ENCODE assay signal across 24 mouse cellular contexts in genomic region chr13:113377631-113378030, GRCm38 (mm10).
A peak's percentile ranks its signal among the peaks of the same experiment; 100 is the strongest.
DNase-seq lines count a peak whose midpoint lies in the region; ATAC-seq lines count a peak whose summit lies in the region.
"Had no signal": no experiment of that assay in that cellular context is flagged by ENCODE, and none has a peak within 500 bp of the region (broad histone marks: within the 10 kb centered on the region; RNA-seq: fewer than 3 reads in every experiment).

No protein-coding gene starts in this region.

- no peaks in the 10 kb centered on the region for H3K4me1 ChIP-seq in intestine, embryonic 14.5 days (replicated peaks; ENCODE audit: control insufficient read depth, insufficient read depth, low read length)
- H3K4me1 ChIP-seq in intestine, embryonic 16.5 days (ENCODE audit: control insufficient read depth, insufficient read depth, low read length) = no peaks in the 10 kb centered on the region
- H3K4me1 ChIP-seq in midbrain, embryonic 11.5 days (ENCODE audit: control insufficient read depth, insufficient read depth, low read length) = no peaks in the 10 kb centered on the region
- H3K4me1 ChIP-seq in midbrain, embryonic 13.5 days (replicated peaks) = no peaks in the 10 kb centered on the region
- H3K4me1 ChIP-seq: forebrain, embryonic 13.5 days; forebrain, embryonic 15.5 days had no signal

- peak; percentile 82 for DNase-seq in heart, adult 11 months
- no peak for DNase-seq in heart, postnatal 10 days
- DNase-seq in intestine, embryonic 14.5 days (ENCODE audit: low spot score) = peak; percentile 38
- DNase-seq in midbrain, embryonic 11.5 days (ENCODE audit: low spot score, missing footprints) = peak; percentile 23
- DNase-seq: adrenal gland, adult 8-10 months; adrenal gland, postnatal 14 days; adrenal gland, postnatal 36 days; B cell, adult 2 months; cerebellum, adult 11-12 months; cerebellum, adult 2 months; cerebellum, adult 9-10 months; cerebellum, postnatal 10 days; cerebellum, postnatal 25 days had no signal

- H3K9me3 ChIP-seq in intestine, embryonic 14.5 days (ENCODE audit: control insufficient read depth, low read length) = no peaks in the 10 kb centered on the region
- no peaks in the 10 kb centered on the region for H3K9me3 ChIP-seq in intestine, embryonic 16.5 days (ENCODE audit: control insufficient read depth, low read length)
- no peaks in the 10 kb centered on the region for H3K9me3 ChIP-seq in midbrain, embryonic 11.5 days (ENCODE audit: control insufficient read depth, low read length)
- H3K9me3 ChIP-seq in midbrain, embryonic 13.5 days = no peaks in the 10 kb centered on the region
- H3K9me3 ChIP-seq: embryonic facial prominence, embryonic 10.5 days; embryonic facial prominence, embryonic 12.5 days; forebrain, embryonic 13.5 days; forebrain, embryonic 15.5 days; G1E had no signal

- no peaks in the 10 kb centered on the region for H3K36me3 ChIP-seq in intestine, embryonic 14.5 days (ENCODE audit: control insufficient read depth, insufficient read depth, low read length)
- H3K36me3 ChIP-seq in intestine, embryonic 16.5 days (ENCODE audit: control insufficient read depth, insufficient read depth, low read length) = no peaks in the 10 kb centered on the region
- H3K36me3 ChIP-seq in midbrain, embryonic 11.5 days (ENCODE audit: control insufficient read depth, insufficient read depth, low read length) = no peaks in the 10 kb centered on the region
- H3K36me3 ChIP-seq in midbrain, embryonic 13.5 days = no peaks in the 10 kb centered on the region
- H3K36me3 ChIP-seq: embryonic facial prominence, embryonic 10.5 days; embryonic facial prominence, embryonic 12.5 days; forebrain, embryonic 15.5 days; G1E had no signal

- no peak overlapping the region for H3K4me3 ChIP-seq in intestine, embryonic 14.5 days (ENCODE audit: low read depth, low read length)
- no peak overlapping the region for H3K4me3 ChIP-seq in intestine, embryonic 16.5 days (ENCODE audit: low read length)
- no peak overlapping the region for H3K4me3 ChIP-seq in midbrain, embryonic 11.5 days (ENCODE audit: low read depth, low read length)
- H3K4me3 ChIP-seq in midbrain, embryonic 13.5 days (replicated peaks) = no peak overlapping the region
- H3K4me3 ChIP-seq: embryonic facial prominence, embryonic 10.5 days; embryonic facial prominence, embryonic 12.5 days; forebrain, embryonic 13.5 days; forebrain, embryonic 15.5 days had no signal

- no peak overlapping the region for H3K9ac ChIP-seq in intestine, embryonic 14.5 days (ENCODE audit: low read length)
- H3K9ac ChIP-seq in intestine, embryonic 16.5 days (ENCODE audit: low read depth, low read length) = no peak overlapping the region
- no peak overlapping the region for H3K9ac ChIP-seq in midbrain, embryonic 11.5 days (ENCODE audit: low read length)
- no peak overlapping the region for H3K9ac ChIP-seq in midbrain, embryonic 13.5 days (replicated peaks)
- H3K9ac ChIP-seq: embryonic facial prominence, embryonic 12.5 days; forebrain, embryonic 13.5 days; forebrain, embryonic 15.5 days had no signal

- H3K27me3 ChIP-seq in intestine, embryonic 14.5 days (replicated peaks; ENCODE audit: control insufficient read depth, insufficient read depth, low read length) = no peaks in the 10 kb centered on the region
- H3K27me3 ChIP-seq in intestine, embryonic 16.5 days (replicated peaks; ENCODE audit: control insufficient read depth, insufficient read depth, low read length) = no peaks in the 10 kb centered on the region
- H3K27me3 ChIP-seq in midbrain, embryonic 11.5 days (ENCODE audit: control insufficient read depth, insufficient read depth, low read length) = no peaks in the 10 kb centered on the region
- H3K27me3 ChIP-seq in midbrain, embryonic 13.5 days = no peaks in the 10 kb centered on the region
- H3K27me3 ChIP-seq: CH12.LX; embryonic facial prominence, embryonic 12.5 days; forebrain, embryonic 13.5 days; forebrain, embryonic 15.5 days; Patski had no signal

- ATAC-seq in intestine, embryonic 14.5 days (replicated peaks; ENCODE audit: low FRiP score, low TSS enrichment, low read depth) = no peak
- no peak for ATAC-seq in intestine, embryonic 16.5 days
- no peak for ATAC-seq in midbrain, embryonic 11.5 days (ENCODE audit: low FRiP score)
- ATAC-seq in midbrain, embryonic 13.5 days = no peak
- ATAC-seq: activated CD4-positive, CD25-positive, alpha-beta regulatory T cell, adult 4 months; CD4-positive, CD25-positive, alpha-beta regulatory T cell, adult 4 months; forebrain, embryonic 13.5 days; forebrain, embryonic 15.5 days; Patski had no signal

- intact Hi-C loops in heart, postnatal 10 days (cut with DNase I) = no loop called here

- no peak overlapping the region for H3K4me2 ChIP-seq in intestine, embryonic 14.5 days (ENCODE audit: low read length)
- H3K4me2 ChIP-seq in intestine, embryonic 16.5 days (ENCODE audit: low read depth, low read length) = no peak overlapping the region
- H3K4me2 ChIP-seq in midbrain, embryonic 11.5 days = no peak overlapping the region
- H3K4me2 ChIP-seq in midbrain, embryonic 13.5 days (replicated peaks) = no peak overlapping the region
- H3K4me2 ChIP-seq: embryonic facial prominence, embryonic 12.5 days; forebrain, embryonic 13.5 days; forebrain, embryonic 15.5 days had no signal

- WGBS in intestine, embryonic 14.5 days = 84% methylated on average over 7 of the region's 7 CpGs
- WGBS in intestine, embryonic 16.5 days = 85% methylated on average over 7 of the region's 7 CpGs
- 89% methylated on average over 7 of the region's 7 CpGs for WGBS in midbrain, embryonic 11.5 days
- 93% methylated on average over 7 of the region's 7 CpGs for WGBS in midbrain, embryonic 13.5 days

- no peak overlapping the region for H3K27ac ChIP-seq in intestine, embryonic 14.5 days (ENCODE audit: low read depth)
- H3K27ac ChIP-seq in intestine, embryonic 16.5 days (ENCODE audit: low read length) = no peak overlapping the region
- H3K27ac ChIP-seq in midbrain, embryonic 11.5 days (ENCODE audit: low read depth, low read length) = no peak overlapping the region
- H3K27ac ChIP-seq in midbrain, embryonic 13.5 days = no peak overlapping the region
- H3K27ac ChIP-seq: embryonic facial prominence, embryonic 10.5 days; embryonic facial prominence, embryonic 12.5 days; forebrain, embryonic 13.5 days; forebrain, embryonic 15.5 days had no signal

Comparison
In these comparisons a context has a peak if more than half of its experiments do, and no peak if none do; other contexts are left out.
1. DNase-seq: peak in heart, adult 11 months (single experiment), intestine, embryonic 14.5 days (single experiment) and midbrain, embryonic 11.5 days (single experiment); none in heart, postnatal 10 days (0 of 2).